Mouse (Mus musculus): ENCODE measurements at regions not wholly inside any gene's neighbourhood (a gene's known extent, or its start where the extent isn't known, plus 50 kb on each side); places are given as distances from the start of the nearest gene placed in this dataset.

DNA sequence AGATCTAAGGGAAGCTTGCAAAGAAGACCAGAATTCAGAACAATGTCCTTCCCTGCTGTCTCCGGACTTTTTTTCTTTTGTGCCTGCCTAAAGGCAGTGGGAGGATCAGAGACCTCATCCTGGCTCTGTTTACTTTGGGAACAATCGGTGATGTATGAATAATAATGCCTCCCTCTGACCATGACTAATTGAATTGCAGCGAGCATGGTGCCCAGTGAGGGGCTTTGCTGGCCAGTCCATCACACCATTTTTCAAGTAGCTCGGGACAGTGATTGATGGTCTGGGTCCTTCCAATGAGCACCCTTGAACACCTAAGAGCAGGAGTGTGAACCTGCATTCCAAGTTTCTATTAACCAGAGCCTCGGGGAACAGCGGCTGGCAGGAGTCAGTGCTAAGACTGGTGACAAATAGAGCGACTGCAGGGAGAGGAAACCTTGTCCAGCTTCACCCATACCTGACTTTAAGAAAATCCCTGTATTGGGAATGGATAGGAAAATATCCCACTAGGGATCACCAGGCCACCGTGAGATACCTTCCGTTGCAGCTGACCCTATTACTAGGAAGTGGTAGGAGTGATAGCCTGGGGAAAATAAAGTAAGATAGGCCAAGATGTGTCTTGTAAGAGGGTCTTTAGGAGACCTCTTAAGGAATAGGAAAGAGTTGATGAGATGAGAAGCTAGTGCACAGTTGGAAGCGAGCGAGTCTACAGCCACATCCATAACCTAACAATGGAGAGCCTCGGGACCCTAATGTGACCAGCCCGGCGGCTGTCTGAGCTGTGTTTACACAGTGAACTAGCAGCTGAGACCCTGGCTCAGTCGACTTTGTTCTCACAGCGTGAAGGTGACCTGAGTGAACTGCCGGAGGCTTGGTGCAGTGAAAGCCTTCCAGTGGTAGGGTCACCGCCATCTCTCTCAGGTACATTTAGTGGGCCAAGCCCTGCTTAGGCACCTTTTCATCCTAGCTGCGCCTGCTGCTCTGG, 140.7 kb downstream of the Foxa2 start:
- peak; percentile 70 for ATAC-seq (ENCODE audit: low FRiP score)
- WGBS: 9% methylated on average over 19 of the region's 19 CpGs
- no peak overlapping the region for H3K27ac ChIP-seq
- peaks cover 89% of the 10 kb centered on the region for H3K27me3 ChIP-seq
- H3K9ac ChIP-seq: no peak overlapping the region
- H3K4me1 ChIP-seq: peaks cover 20% of the 10 kb centered on the region
- peak overlapping the region; percentile 24; the same call in 1 of the 2 replicates for H3K4me2 ChIP-seq (replicated peaks)
- H3K9me3 ChIP-seq (replicated peaks): no peaks in the 10 kb centered on the region
- H3K36me3 ChIP-seq: no peaks in the 10 kb centered on the region
- no peak overlapping the region for H3K4me3 ChIP-seq

GRCm38 (mm10) chr2:147905118-147905517, 141.7 kb downstream of the Foxa2 start:
- Histone ChIP-seq H3K4me3 (no peak overlapping the region), H3K9ac (no peak overlapping the region), H3K4me2 (replicated peaks) (peak overlapping the region; percentile 24; the same call in 1 of the 2 replicates), H3K27me3 (peaks cover 89% of the 10 kb centered on the region), H3K4me1 (peaks cover 20% of the 10 kb centered on the region), H3K27ac (no peak overlapping the region), H3K9me3 (replicated peaks) (no peaks in the 10 kb centered on the region), H3K36me3 (no peaks in the 10 kb centered on the region)
- 15% methylated on average over 3 of the region's 3 CpGs for WGBS
- no peak for ATAC-seq (ENCODE audit: low FRiP score)

- no peak overlapping the region for H3K27ac ChIP-seq
- H3K36me3 ChIP-seq: no peaks in the 10 kb centered on the region
- H3K4me1 ChIP-seq: no peaks in the 10 kb centered on the region
- peaks cover 75% of the 10 kb centered on the region for H3K27me3 ChIP-seq
- H3K9me3 ChIP-seq (replicated peaks): no peaks in the 10 kb centered on the region
- no peak for ATAC-seq (ENCODE audit: low FRiP score)
- no peak overlapping the region for H3K4me3 ChIP-seq
- 83% methylated on average over 1 of the region's 1 CpGs for WGBS
- no peak overlapping the region for H3K9ac ChIP-seq
- H3K4me2 ChIP-seq (replicated peaks): no peak overlapping the region
These were observed 147.5 kb downstream of the Foxa2 start for GRCm38 (mm10) chr2:147899236-147899635.

- H3K27ac ChIP-seq: no peak overlapping the region
- no peaks in the 10 kb centered on the region for H3K4me1 ChIP-seq
- no peak overlapping the region for H3K9ac ChIP-seq
- no peaks in the 10 kb centered on the region for H3K9me3 ChIP-seq (replicated peaks)
- 0% methylated on average over 1 of the region's 1 CpGs for WGBS
- H3K4me2 ChIP-seq (replicated peaks): no peak overlapping the region
- no peaks in the 10 kb centered on the region for H3K36me3 ChIP-seq
- peak; percentile 58; the same call in 1 of the 2 replicates for ATAC-seq (ENCODE audit: low FRiP score)
- H3K27me3 ChIP-seq: peaks cover 57% of the 10 kb centered on the region
- H3K4me3 ChIP-seq: no peak overlapping the region
These were observed 151.1 kb downstream of the Foxa2 start for GRCm38 (mm10) chr2:147895691-147896090.

DNA sequence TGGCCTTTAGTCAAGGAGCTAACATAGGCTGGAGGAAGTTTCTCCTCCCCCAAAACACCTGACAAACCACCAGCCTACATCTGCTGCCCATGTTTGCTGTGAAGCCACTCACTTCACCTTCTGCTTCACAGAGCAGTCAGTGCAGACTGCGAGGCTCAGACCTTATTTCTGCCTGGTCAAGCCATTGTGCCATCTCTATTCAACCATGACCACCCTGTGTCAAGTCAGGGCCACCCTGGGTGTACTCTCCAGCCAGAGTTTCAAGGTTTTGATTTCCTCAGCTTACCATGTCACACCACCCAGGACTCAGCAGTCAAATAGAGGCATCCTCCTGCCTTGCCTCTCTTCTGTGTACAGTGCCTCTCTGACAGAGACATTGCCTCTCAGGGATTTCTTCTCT, 152.6 kb downstream of the Foxa2 start:
- Histone ChIP-seq H3K4me1 (no peaks in the 10 kb centered on the region), H3K36me3 (no peaks in the 10 kb centered on the region)

DNA sequence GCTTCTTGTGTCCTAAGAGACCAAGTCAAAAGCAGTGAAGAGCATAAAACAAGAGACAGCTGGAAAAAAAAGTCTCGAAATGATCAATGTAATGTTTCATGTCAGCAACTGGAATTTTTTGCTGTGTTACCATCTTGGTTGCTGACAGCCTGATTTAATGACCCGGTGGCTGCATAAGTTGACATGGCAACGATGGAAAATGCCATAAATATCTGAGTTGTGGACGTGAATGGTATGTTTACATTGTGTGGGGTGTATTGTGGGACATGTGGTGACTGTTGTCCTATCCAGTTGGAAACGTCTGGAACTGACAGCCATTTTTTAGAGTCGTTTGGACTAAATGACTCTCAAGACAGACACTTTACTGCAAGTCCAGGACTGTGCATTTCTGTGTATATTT, 160.6 kb downstream of the Foxa2 start:
- ATAC-seq (ENCODE audit: low FRiP score): no peak
- Histone ChIP-seq H3K9ac (no peak overlapping the region), H3K27me3 (peaks cover 39% of the 10 kb centered on the region), H3K36me3 (no peaks in the 10 kb centered on the region), H3K4me2 (replicated peaks) (no peak overlapping the region), H3K9me3 (replicated peaks) (no peaks in the 10 kb centered on the region), H3K4me1 (no peaks in the 10 kb centered on the region), H3K27ac (no peak overlapping the region), H3K4me3 (no peak overlapping the region)
- WGBS: 43% methylated on average over 6 of the region's 6 CpGs

More for the DNA sequence above, 152.6 kb downstream of the Foxa2 start:
- Histone ChIP-seq H3K27ac (no peak overlapping the region), H3K9me3 (replicated peaks) (no peaks in the 10 kb centered on the region), H3K4me3 (no peak overlapping the region), H3K9ac (no peak overlapping the region), H3K27me3 (peaks cover 54% of the 10 kb centered on the region), H3K4me2 (replicated peaks) (no peak overlapping the region)
- 46% methylated on average over 1 of the region's 1 CpGs for WGBS
- ATAC-seq (ENCODE audit: low FRiP score): no peak

DNA sequence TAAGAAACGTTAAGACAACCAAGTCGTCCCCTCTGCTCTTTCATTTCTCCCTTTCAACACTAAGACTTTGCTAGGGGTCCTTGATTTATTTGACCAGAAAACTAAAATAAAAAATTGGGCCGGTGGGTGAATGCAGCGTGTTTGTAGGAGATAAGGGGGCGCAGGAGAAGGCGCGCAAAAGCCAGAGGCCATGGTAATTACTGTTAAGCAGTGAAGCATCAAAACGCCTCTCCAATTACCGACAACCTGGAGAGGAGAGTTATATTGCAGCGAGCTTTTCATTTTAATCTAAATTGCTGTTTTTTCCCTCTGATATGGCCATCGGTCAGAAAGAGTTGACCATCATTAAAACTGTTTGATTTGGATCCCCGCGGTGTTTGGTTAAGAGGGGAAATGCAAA, 168.9 kb downstream of the Foxa2 start:
- Histone ChIP-seq H3K4me3 (no peak overlapping the region), H3K27me3 (peaks cover 75% of the 10 kb centered on the region), H3K4me1 (peaks cover 18% of the 10 kb centered on the region), H3K36me3 (no peaks in the 10 kb centered on the region), H3K9me3 (replicated peaks) (no peaks in the 10 kb centered on the region), H3K4me2 (replicated peaks) (peak overlapping the region; percentile 60), H3K27ac (0 out of 2 replicates have a peak overlapping the region, but pooled peaks have one; percentile 2), H3K9ac (no peak overlapping the region)
- 20% methylated on average over 13 of the region's 13 CpGs for whole genome bisulfite sequencing
- ATAC-seq (ENCODE audit: low FRiP score): no peak

GRCm38 (mm10) chr2:147877543-147877904, 169.2 kb downstream of the Foxa2 start:
- Histone ChIP-seq H3K9ac (peak overlapping the region; percentile 32; the same call in 1 of the 2 replicates), H3K27ac (0 out of 2 replicates have a peak overlapping the region, but pooled peaks have one; percentile 2), H3K9me3 (replicated peaks) (no peaks in the 10 kb centered on the region), H3K4me3 (0 out of 2 replicates have a peak overlapping the region, but pooled peaks have one; percentile 31), H3K36me3 (no peaks in the 10 kb centered on the region), H3K4me2 (replicated peaks) (peak overlapping the region; percentile 60), H3K27me3 (peaks cover 73% of the 10 kb centered on the region), H3K4me1 (peaks cover 18% of the 10 kb centered on the region)
- WGBS: 6% methylated on average over 4 of the region's 4 CpGs
- ATAC-seq (ENCODE audit: low FRiP score): no peak

- Histone ChIP-seq H3K9ac (peak overlapping the region; percentile 32; the same call in 1 of the 2 replicates), H3K27me3 (peaks cover 69% of the 10 kb centered on the region)
These were observed 169.8 kb downstream of the Foxa2 start for GRCm38 (mm10) chr2:147876708-147877542.

DNA sequence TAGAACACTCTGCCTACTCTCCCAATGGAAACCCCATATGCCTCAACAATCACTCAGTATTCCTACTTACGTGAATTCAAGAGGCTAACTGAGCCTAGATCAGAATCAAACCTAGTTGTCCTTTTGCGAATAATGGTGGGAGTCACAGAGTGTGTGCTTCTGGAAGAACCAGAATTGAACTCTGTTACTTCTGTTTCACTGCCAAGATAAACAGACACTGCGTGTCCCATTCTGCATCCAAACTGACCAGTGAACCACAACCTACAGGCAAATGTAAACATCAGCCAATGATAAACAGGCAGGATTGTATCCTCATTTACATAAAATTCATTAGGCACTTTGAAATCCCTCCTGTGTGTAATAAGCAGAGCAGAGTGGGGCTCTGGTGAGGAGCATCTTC, 173.8 kb downstream of the Foxa2 start:
- no peaks in the 10 kb centered on the region for H3K36me3 ChIP-seq
- H3K4me3 ChIP-seq: no peak overlapping the region
- H3K27me3 ChIP-seq: peaks cover 36% of the 10 kb centered on the region
- no peaks in the 10 kb centered on the region for H3K9me3 ChIP-seq (replicated peaks)
- H3K27ac ChIP-seq: no peak overlapping the region
- H3K4me2 ChIP-seq (replicated peaks): no peak overlapping the region
- H3K9ac ChIP-seq: no peak overlapping the region
- no peak for ATAC-seq (ENCODE audit: low FRiP score)
- H3K4me1 ChIP-seq: peaks cover 16% of the 10 kb centered on the region
- 91% methylated on average over 3 of the region's 3 CpGs for WGBS

More at GRCm38 (mm10) chr2:147876708-147877542, 169.8 kb downstream of the Foxa2 start:
- Histone ChIP-seq H3K9me3 (replicated peaks) (no peaks in the 10 kb centered on the region), H3K36me3 (no peaks in the 10 kb centered on the region), H3K4me3 (peak overlapping the region; percentile 31), H3K4me2 (replicated peaks) (peak overlapping the region; percentile 60), H3K4me1 (peaks cover 18% of the 10 kb centered on the region), H3K27ac (0 out of 2 replicates have a peak overlapping the region, but pooled peaks have one; percentile 2)
- peak; percentile 72 for ATAC-seq (ENCODE audit: low FRiP score)
- 4% methylated on average over 19 of the region's 19 CpGs for WGBS

- ATAC-seq (ENCODE audit: low FRiP score): no peak
- Histone ChIP-seq H3K27ac (no peak overlapping the region), H3K9me3 (replicated peaks) (no peaks in the 10 kb centered on the region), H3K4me2 (replicated peaks) (no peak overlapping the region), H3K9ac (no peak overlapping the region), H3K4me3 (no peak overlapping the region), H3K4me1 (no peaks in the 10 kb centered on the region), H3K36me3 (no peaks in the 10 kb centered on the region), H3K27me3 (peaks cover 11% of the 10 kb centered on the region)
- WGBS: 73% methylated on average over 6 of the region's 6 CpGs
These were observed 195.5 kb downstream of the Foxa2 start for GRCm38 (mm10) chr2:147851186-147851802.

Data from hindbrain, embryonic 12.5 days (tissue).